Mouse (Mus musculus) midbrain, embryonic 10.5 days (tissue): ENCODE results near the gene Agtrap. TPM values are rescaled to one million over a fixed set of nuclear protein-coding genes. Genes with fewer than 3 reads are reported as not detected.

Source experiments
- DNase-seq: peaks from one replicate; pipeline ENCODE4 v3.0.0-alpha.2; 2017; ENCODE audit warnings: low spot score
- H3K27ac ChIP-seq: fragments of 300-500 bp; sonication (generic); replicated peaks from 2 replicates; pipeline ENCODE4 v1.5.1; 2016; ENCODE audit warnings: mild to moderate bottlenecking
- H3K27me3 ChIP-seq: fragments of 300-500 bp; sonication (generic); 2 replicates; pipeline ENCODE4 v1.6.1; 2016; ENCODE audit warnings: low read depth, mild to moderate bottlenecking; ENCODE audit not compliant: poor library complexity, severe bottlenecking
- H3K36me3 ChIP-seq: fragments of 300-500 bp; sonication (generic); 2 replicates; pipeline ENCODE4 v1.6.1; 2016; ENCODE audit warnings: mild to moderate bottlenecking, moderate library complexity
- H3K4me1 ChIP-seq: fragments of 300-500 bp; sonication (generic); 2 replicates; pipeline ENCODE4 v1.6.1; 2016
- H3K4me3 ChIP-seq: fragments of 300-500 bp; sonication (generic); 2 replicates; pipeline ENCODE4 v1.5.1; 2016; ENCODE audit warnings: mild to moderate bottlenecking, moderate library complexity
- H3K9me3 ChIP-seq: fragments of 300-500 bp; sonication (generic); replicated peaks from 2 replicates; pipeline ENCODE4 v1.6.1; 2016; ENCODE audit warnings: mild to moderate bottlenecking
- WGBS: fragments of 180-500 bp; shearing (Covaris S2); methylation state at CpG from one replicate; pipeline ENCODE4 v1.1.7; 2016; 5-methylcytosine and 5-hydroxymethylcytosine counted together
- polyA plus RNA-seq: library from polyadenylated mRNA; unstranded; fragments of >200 nt; fragmentation: Nextera tagmentation; extraction: Ambion mirVana; gene quantifications from 2 replicates; pipeline ENCODE4 v1.2.1, GENCODE M21; 2016

The Agtrap gene
- polyA plus RNA-seq, 1 experiment from 2014 or later: 16.4 TPM

DNA sequence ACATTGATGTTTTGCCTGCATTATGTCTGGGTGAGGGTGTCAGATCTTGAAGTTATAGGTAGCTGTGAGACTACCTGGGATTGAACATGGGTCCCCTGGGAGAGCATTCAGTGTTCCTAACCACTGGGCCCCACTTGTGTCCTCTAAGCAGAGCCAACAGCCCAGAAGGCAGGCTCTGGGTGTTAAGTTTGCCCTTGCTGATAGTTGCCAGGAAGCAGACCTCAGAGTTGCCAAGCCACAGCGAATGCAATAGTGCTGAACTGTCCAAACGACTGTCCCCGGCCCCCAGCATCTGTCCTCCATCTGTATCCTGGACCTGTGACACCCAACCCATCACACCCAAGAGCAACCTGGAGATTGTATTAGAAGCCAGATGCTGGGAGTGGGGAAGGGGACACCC, 10.8 kb upstream of the Agtrap start:
- H3K4me3 ChIP-seq: no peak overlapping the region
- H3K4me1 ChIP-seq: peaks cover 18% of the 10 kb centered on the region
- peaks cover 10% of the 10 kb centered on the region for H3K36me3 ChIP-seq
- peaks cover 23% of the 10 kb centered on the region for H3K27me3 ChIP-seq
- H3K27ac ChIP-seq: no peak overlapping the region
- WGBS: 96% methylated on average over 3 of the region's 3 CpGs
- H3K9me3 ChIP-seq: no peaks in the 10 kb centered on the region
- no peak for DNase-seq

DNA sequence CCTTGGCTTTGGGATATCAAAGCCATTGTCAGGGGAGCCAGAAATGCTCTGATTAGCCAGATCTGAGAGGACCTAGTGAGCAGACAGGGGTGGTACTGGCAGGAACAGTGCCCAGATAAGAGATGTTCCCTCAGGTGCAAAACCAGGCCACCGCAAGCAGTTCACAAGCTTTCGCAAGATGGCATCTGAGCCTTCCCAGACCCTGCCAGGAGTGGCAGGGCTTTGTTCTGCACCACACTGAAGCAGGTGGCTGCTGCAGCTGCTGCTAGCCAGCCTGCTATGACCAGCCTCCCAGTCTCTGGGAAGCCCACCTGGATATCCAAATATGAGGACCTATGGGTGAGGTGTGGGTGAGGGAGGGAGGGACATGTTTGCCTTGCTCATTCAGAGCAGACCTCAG, 10.1 kb upstream of the Agtrap start:
- DNase-seq: no peak
- Histone ChIP-seq H3K27ac (no peak overlapping the region), H3K36me3 (peaks cover 10% of the 10 kb centered on the region), H3K4me1 (peaks cover 18% of the 10 kb centered on the region), H3K4me3 (no peak overlapping the region), H3K9me3 (no peaks in the 10 kb centered on the region), H3K27me3 (peaks cover 23% of the 10 kb centered on the region)
- WGBS: 98% methylated on average over 2 of the region's 2 CpGs

DNA sequence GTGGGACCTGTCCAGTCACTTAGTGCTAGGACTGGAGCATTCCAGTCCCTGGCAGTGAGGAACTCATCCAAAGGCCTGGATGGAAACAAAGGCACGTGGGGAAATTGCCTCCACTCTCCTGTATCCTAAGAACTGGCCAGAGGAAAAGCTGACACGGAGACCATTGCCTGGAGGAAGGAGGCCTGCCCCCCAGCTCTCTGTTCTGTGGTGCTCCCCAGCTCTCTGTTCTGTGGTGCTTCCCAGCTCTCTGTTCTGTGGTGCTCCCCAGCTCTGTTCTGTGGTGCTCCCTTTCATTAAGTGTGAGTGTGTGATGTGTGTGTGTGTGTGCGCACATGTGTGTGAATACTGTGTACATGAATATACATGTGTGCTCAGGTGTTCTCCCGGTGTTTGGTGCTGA, 7.2 kb upstream of the Agtrap start:
- Histone ChIP-seq H3K9me3 (no peaks in the 10 kb centered on the region), H3K4me3 (no peak overlapping the region), H3K36me3 (no peaks in the 10 kb centered on the region; the same call in 1 of the 2 replicates), H3K27me3 (peaks cover 5% of the 10 kb centered on the region; the same call in 1 of the 2 replicates), H3K27ac (no peak overlapping the region), H3K4me1 (no peaks in the 10 kb centered on the region)
- no peak for DNase-seq
- WGBS: 83% methylated on average over 4 of the region's 4 CpGs

DNA sequence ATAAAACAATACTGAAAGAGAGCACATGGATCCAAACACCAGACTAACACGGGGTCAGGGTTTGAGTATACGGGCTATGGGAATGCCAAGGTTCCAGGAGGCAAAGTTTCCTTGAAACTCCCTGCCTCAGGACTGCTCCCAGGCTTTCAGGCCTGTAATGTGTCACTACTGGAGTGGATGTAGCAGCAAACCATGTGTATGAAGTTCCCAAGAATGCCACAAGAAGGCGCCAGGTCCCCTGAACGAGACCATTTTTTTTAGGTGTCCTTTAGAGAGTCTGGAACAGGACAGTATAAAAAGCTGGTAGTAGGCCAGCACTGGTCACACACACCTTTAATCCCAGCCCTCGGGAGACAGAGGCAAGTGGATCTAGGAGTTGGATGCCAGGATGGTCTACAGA, 6.3 kb upstream of the Agtrap start:
- H3K4me3 ChIP-seq: no peak overlapping the region
- no peak overlapping the region for H3K27ac ChIP-seq
- peaks cover 3% of the 10 kb centered on the region for H3K4me1 ChIP-seq
- no peaks in the 10 kb centered on the region for H3K36me3 ChIP-seq
- no peaks in the 10 kb centered on the region for H3K9me3 ChIP-seq
- 90% methylated on average over 5 of the region's 5 CpGs for WGBS
- no peaks in the 10 kb centered on the region for H3K27me3 ChIP-seq
- no peak for DNase-seq

GRCm38 (mm10) chr4:148092551-148093271, 4.9 kb upstream of the Agtrap start:
- no peaks in the 10 kb centered on the region for H3K36me3 ChIP-seq
- H3K27ac ChIP-seq: no peak overlapping the region
- H3K4me3 ChIP-seq: no peak overlapping the region
- no peaks in the 10 kb centered on the region for H3K9me3 ChIP-seq
- no peaks in the 10 kb centered on the region for H3K27me3 ChIP-seq
- no peak for DNase-seq
- H3K4me1 ChIP-seq: peaks cover 18% of the 10 kb centered on the region
- WGBS: 93% methylated on average over 11 of the region's 11 CpGs

DNA sequence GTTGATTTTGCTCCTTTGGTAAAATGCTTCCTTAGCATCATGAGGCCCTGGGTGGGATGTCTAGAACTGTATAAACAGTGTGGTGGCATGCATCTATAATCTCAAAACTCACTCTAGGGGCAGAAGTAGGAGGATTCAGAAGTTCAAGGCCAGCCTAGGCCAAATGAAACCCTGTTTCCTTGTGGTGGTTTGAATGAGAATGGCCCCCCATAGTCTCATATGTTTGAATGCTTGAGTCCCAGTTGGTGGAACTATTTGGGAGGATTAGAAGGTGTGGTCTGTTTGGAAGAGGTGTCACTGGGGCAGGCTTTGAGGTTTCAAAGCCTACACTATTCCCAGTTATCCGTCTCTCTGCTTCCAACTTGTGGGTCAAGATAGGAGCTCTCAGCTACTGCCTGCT, 3.4 kb upstream of the Agtrap start:
- H3K27me3 ChIP-seq: peaks cover 7% of the 10 kb centered on the region; the same call in 1 of the 2 replicates
- no peak overlapping the region for H3K27ac ChIP-seq
- 88% methylated on average over 1 of the region's 1 CpGs for WGBS
- peaks cover 33% of the 10 kb centered on the region for H3K4me1 ChIP-seq
- no peaks in the 10 kb centered on the region for H3K9me3 ChIP-seq
- no peak overlapping the region for H3K4me3 ChIP-seq
- no peak for DNase-seq
- no peaks in the 10 kb centered on the region for H3K36me3 ChIP-seq

DNA sequence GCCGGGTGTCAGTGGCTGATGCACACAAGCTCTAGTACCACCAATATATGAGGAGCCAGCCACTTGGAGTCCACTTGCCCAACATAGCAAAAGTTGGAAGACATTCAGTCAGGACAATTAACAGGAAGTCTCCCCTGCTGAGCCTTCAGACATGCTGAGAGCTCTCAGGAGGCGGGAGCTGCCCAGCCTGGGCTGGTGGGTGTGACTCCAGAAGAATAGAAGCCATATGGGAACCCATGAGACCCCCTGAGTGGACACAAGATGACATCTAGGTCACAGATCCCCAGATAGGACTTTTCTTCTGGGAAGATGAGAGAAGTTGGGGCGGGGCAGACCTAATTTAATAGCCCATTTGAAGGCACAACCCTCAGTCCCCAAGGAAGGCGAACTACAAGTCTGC, 1.3 kb upstream of the Agtrap start:
- peak overlapping the region; percentile 93; the same call in 1 of the 2 replicates for H3K27ac ChIP-seq
- H3K9me3 ChIP-seq: no peaks in the 10 kb centered on the region
- DNase-seq: no peak
- H3K27me3 ChIP-seq: peaks cover 14% of the 10 kb centered on the region; the same call in 1 of the 2 replicates
- H3K4me3 ChIP-seq: no peak overlapping the region
- H3K36me3 ChIP-seq: no peaks in the 10 kb centered on the region
- H3K4me1 ChIP-seq: peaks cover 52% of the 10 kb centered on the region
- WGBS: 63% methylated on average over 4 of the region's 4 CpGs

DNA sequence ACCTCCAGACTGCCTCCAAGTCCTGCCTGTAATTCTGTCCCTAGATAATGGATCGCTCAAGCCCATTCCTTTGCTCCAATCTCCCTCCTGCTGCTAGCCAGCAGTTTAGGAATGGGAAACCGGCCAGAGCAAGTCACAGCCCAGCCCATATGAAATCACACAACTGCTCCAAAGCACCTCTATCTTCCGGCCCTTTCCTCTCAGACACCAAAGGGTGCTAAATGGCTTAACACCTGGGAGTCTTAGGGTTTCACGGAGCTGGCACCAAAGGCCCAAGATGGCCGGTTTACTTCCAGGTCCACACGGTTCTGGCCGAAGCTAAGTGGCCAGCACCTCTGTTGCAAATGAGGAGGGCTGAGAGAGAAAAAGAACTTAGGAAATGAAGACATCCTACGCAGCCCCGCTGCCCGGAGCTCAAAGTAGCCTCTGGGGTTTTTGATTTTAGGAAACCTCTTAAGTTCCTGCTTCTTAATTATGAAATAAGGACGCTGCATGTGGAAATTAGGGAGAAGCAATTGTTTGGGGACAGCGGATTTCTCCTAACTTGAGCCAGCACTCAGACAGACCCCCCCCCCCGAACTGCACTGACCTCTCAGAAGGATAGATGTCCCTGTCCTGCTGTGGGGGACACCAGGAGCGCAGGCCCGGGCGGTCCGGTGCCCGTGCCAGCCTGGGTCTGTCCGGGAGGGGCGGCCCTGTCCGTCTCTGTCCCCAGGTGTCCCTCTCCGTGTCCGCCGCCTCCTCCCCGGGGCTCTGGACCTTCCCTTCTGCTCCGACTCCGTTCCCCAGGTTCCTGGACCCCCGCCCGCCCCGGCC, 532 bp downstream of the Agtrap start:
- peaks cover 14% of the 10 kb centered on the region; the same call in 1 of the 2 replicates for H3K27me3 ChIP-seq
- H3K4me1 ChIP-seq: peaks cover 70% of the 10 kb centered on the region
- H3K27ac ChIP-seq: peak overlapping the region; percentile 93
- H3K9me3 ChIP-seq: no peaks in the 10 kb centered on the region
- WGBS: 4% methylated on average over 29 of the region's 30 CpGs
- peak overlapping the region; percentile 84 for H3K4me3 ChIP-seq
- no peak for DNase-seq
- no peaks in the 10 kb centered on the region for H3K36me3 ChIP-seq

GRCm38 (mm10) chr4:148085907-148086305, 1.9 kb downstream of the Agtrap start:
- Histone ChIP-seq H3K36me3 (peaks cover 9% of the 10 kb centered on the region), H3K4me3 (no peak overlapping the region), H3K27me3 (peaks cover 14% of the 10 kb centered on the region; the same call in 1 of the 2 replicates), H3K27ac (no peak overlapping the region), H3K9me3 (no peaks in the 10 kb centered on the region), H3K4me1 (peaks cover 70% of the 10 kb centered on the region)
- WGBS: 70% methylated on average over 3 of the region's 3 CpGs
- DNase-seq: no peak

GRCm38 (mm10) chr4:148085131-148085906, 2.5 kb downstream of the Agtrap start:
- peaks cover 70% of the 10 kb centered on the region for H3K4me1 ChIP-seq
- H3K36me3 ChIP-seq: peaks cover 15% of the 10 kb centered on the region
- H3K9me3 ChIP-seq: no peaks in the 10 kb centered on the region
- WGBS: 53% methylated on average over 10 of the region's 10 CpGs
- no peak for DNase-seq
- H3K27me3 ChIP-seq: peaks cover 14% of the 10 kb centered on the region; the same call in 1 of the 2 replicates
- 0 out of 2 replicates have a peak overlapping the region, but pooled peaks have one; percentile 33 for H3K27ac ChIP-seq
- no peak overlapping the region for H3K4me3 ChIP-seq

DNA sequence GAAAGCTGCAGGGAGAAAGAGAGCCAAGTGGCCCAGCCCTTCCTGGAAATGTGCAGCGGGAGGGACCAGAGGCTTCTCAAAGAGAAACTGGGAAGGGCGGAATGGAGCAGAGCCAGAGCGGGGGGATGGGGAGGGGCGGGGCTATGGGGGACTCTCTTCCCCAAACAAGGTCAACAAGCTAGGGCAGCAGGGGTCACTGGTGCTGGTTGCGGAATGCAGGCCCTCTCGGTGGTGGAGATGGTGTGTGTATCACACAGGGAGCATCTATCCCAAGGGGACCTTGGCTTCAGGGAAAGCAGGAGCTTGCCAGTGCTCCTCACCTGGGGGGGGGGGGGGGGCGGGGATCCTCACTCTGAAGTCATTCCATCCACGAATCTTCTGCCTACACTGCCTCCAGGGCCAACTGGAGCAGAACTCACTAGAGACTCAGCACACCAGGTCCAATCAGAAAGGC, 3.5 kb downstream of the Agtrap start:
- Histone ChIP-seq H3K27ac (no peak overlapping the region; the same call in 1 of the 2 replicates), H3K4me1 (peaks cover 68% of the 10 kb centered on the region)
- DNase-seq: peak; percentile 56

GRCm38 (mm10) chr4:148083176-148083899, 4.5 kb downstream of the Agtrap start:
- Histone ChIP-seq H3K27me3 (peaks cover 14% of the 10 kb centered on the region; the same call in 1 of the 2 replicates), H3K4me3 (no peak overlapping the region), H3K4me1 (peaks cover 58% of the 10 kb centered on the region), H3K9me3 (no peaks in the 10 kb centered on the region), H3K27ac (no peak overlapping the region), H3K36me3 (peaks cover 30% of the 10 kb centered on the region)
- WGBS: 65% methylated on average over 21 of the region's 21 CpGs
- no peak for DNase-seq

More for the DNA sequence above, 3.5 kb downstream of the Agtrap start:
- H3K9me3 ChIP-seq: no peaks in the 10 kb centered on the region
- WGBS: 3% methylated on average over 7 of the region's 8 CpGs
- peaks cover 14% of the 10 kb centered on the region; the same call in 1 of the 2 replicates for H3K27me3 ChIP-seq
- peaks cover 25% of the 10 kb centered on the region for H3K36me3 ChIP-seq
- no peak overlapping the region for H3K4me3 ChIP-seq
